Mouse (Mus musculus) E14TG2a.4 (cell line): ENCODE results near the gene Trio.

Experiments used
- CTCF ChIP-seq: conservative IDR thresholded peaks from 2 replicates; pipeline ENCODE4 v1.5.1; 2014; ENCODE audit warnings: low read length
- POU5F1 ChIP-seq: IDR thresholded peaks from 2 replicates; pipeline ENCODE4 v1.6.1; 2014; ENCODE audit warnings: low read length, borderline replicate concordance

DNA sequence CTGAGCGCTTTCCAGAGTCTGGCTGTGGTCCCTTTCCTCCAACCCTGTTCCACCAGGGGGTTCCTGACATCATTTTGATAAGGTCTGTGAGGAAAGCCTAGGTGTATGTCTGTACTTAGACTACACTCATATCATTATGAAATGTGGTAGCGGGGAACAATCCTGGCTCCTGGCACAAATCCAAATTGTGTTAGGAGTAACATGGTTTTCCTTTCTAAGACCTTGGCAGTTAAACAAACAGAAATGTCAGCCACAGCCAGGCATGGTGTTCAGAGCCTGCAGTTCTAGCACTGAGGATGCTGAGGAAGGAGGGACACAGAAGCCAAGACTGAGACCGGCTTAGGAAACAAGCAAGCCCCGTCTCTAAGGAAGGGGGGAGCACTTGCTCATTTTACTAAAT lies 119.2 kb downstream of the Trio start:
- TF ChIP-seq CTCF (no peak), POU5F1 (no peak)
